Mouse (Mus musculus) lung, adult 2 months (tissue): Measurements from ENCODE around the gene Zc3h18.

Experiments used
- CTCF ChIP-seq: fragments of 200-500 bp; IDR thresholded peaks from 2 replicates; pipeline ENCODE4 v1.5.1; 2011; ENCODE audit warnings: mild to moderate bottlenecking, low read length, control low read depth; ENCODE audit not compliant: insufficient read depth
- POLR2A ChIP-seq: fragments of 200-500 bp; IDR thresholded peaks from 2 replicates; pipeline ENCODE4 v1.6.1; 2011; ENCODE audit warnings: low read depth, mild to moderate bottlenecking, control low read depth, low read length, borderline replicate concordance; ENCODE audit errors: extremely low read depth

DNA sequence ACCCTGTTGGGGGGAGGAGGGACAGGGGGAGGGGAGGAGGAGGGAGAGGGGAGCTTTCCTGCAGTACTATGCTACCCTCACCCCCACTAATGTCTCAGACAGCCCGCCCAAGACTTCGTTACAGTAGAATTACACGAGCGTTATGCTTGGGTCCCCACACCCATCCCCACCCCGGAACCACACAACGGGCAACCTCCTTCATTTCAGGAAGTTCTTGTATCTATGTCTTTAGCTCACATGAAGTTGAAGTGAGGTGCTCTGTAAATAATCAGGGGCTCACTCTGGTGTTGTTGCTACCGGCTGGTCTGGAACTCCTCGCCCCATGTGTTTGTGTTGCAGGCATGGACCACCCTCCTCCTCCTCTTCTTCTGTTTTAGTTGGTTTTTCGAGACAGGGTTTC lies 51.8 kb downstream of the Zc3h18 start:
- TF ChIP-seq CTCF (no peak), POLR2A (no peak)
